Mouse (Mus musculus): ENCODE measurements at regions not wholly inside any gene's neighbourhood (a gene's known extent, or its start where the extent isn't known, plus 50 kb on each side); places are given as distances from the start of the nearest gene placed in this dataset.

DNA sequence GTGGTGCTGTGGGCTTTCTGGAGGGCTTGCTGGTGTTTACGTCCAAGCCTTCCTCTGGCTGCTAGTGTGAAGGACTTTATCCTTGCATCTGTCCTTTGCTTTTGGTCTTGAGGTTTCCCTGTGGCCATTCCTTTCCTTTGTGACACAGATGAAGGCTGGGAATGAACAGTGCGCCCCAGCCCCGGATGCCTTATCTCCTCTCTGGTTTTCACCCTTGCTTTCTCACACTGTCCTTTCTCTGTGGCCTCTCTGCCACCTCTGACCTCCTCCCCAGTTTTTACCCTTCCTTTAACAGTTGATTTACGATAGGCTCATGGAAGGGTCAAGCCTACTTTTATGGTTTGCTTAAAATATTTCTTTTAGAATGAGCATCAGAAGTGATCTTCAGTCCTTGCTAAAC lies 53.2 kb downstream of the Gas1 start:
- H3K36me3 ChIP-seq, result no peaks in the 10 kb centered on the region
- H3K4me1 ChIP-seq, result peaks cover 12% of the 10 kb centered on the region
- no peak overlapping the region for H3K9ac ChIP-seq
- H3K27ac ChIP-seq (replicated peaks), result no peak overlapping the region
- no peaks in the 10 kb centered on the region for H3K9me3 ChIP-seq (replicated peaks)
- 70% methylated on average over 4 of the region's 4 CpGs for whole genome bisulfite sequencing
- no peak overlapping the region for H3K4me3 ChIP-seq (replicated peaks)
- no peaks in the 10 kb centered on the region for H3K27me3 ChIP-seq
- no peak overlapping the region for H3K4me2 ChIP-seq (replicated peaks)
- no peak for ATAC-seq (ENCODE audit: insufficient number of reproducible peaks, low FRiP score, low TSS enrichment, low read depth)

DNA sequence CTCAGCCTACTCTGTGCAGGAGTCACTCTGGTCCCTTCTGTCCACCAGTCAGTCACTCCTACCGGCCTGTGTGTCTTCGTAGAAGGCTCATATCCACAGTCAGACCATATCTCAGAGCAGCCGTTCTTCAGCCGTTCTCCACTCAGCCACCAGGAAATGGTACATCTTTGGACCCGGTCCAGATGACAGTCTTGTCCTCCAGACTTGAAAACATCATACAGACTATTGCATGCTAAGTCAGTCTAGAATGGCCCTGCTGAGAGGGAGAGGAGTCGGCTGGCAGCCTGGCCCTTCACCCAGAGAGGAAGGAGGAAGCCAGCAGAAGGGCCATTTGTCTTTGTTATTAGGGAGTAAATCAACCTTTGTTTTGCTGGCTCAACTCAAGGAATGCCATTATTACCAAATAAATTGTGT lies 54.0 kb downstream of the Gas1 start:
- 70% methylated on average over 6 of the region's 6 CpGs for WGBS
- no peaks in the 10 kb centered on the region for H3K27me3 ChIP-seq
- no peak overlapping the region for H3K27ac ChIP-seq (replicated peaks)
- peaks cover 12% of the 10 kb centered on the region for H3K4me1 ChIP-seq
- no peak overlapping the region for H3K4me3 ChIP-seq (replicated peaks)
- H3K4me2 ChIP-seq (replicated peaks), result no peak overlapping the region
- no peaks in the 10 kb centered on the region for H3K36me3 ChIP-seq
- H3K9ac ChIP-seq, result no peak overlapping the region
- no peak for ATAC-seq (ENCODE audit: insufficient number of reproducible peaks, low FRiP score, low TSS enrichment, low read depth)
- H3K9me3 ChIP-seq (replicated peaks), result no peaks in the 10 kb centered on the region

DNA sequence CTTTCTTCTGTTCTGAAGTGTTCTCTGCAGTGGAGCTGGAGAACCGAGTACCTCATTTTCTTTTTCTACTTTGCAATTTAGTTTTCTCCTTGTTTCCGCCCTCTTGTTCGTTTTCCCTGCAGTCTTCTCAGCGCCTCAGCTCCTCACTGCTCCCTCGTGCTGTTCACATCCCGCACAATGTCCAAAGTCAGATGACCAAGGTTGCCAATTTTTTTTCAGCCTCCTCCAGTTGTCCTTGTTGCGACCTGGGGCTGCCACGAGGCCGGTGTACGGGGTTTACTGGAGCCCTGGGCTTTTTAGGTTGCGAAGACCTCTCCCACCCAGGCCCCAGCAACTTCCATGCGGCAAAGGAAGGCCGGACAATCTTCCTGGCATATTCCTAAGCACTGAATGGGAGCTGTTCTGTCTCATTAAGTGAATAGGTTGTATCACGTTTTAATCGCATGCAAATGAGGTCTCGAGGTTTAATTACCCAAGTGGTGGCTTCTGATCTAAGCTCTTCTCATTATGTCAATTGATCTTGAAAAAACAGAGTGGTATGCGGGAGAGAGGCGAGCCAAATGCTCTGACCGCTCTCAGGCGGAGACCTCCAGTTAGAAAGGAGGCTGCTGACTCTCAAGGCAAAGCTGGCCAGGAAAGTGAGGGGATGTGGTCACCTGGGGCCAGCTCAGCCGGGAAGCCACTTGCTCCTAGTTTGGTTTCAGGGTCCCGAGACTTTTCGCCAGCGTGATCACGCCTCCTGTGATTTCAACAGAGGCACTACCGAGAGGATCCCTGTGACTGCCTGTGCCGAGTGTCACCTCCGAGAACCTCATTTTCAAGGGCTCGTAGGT lies 54.6 kb downstream of the Gas1 start:
- no peak overlapping the region for H3K27ac ChIP-seq (replicated peaks)
- 69% methylated on average over 29 of the region's 29 CpGs for whole genome bisulfite sequencing

DNA sequence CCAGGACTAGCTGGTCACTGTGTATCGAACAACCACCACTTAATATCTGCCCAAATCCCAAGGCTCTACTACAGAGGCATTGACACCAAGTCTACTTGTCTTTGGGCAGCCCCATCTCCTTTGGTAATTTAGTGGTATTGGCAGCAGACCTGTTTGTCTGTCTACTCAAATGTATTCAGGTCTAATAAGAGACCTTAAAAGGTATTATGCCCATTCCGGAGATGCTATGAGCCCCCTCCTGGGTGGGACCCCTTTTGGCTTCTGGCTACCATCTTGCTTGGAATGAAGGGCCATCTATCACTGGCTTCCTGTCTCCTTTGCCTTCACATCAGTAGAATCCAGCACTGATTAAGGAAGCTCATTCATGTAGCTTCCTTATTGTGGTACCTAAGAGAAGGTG lies 65.7 kb downstream of the Gas1 start:
- H3K9ac ChIP-seq, result no peak overlapping the region
- no peaks in the 10 kb centered on the region for H3K27me3 ChIP-seq
- H3K27ac ChIP-seq (replicated peaks), result no peak overlapping the region
- no peak for ATAC-seq (ENCODE audit: insufficient number of reproducible peaks, low FRiP score, low TSS enrichment, low read depth)
- peaks cover 16% of the 10 kb centered on the region for H3K4me1 ChIP-seq
- H3K9me3 ChIP-seq (replicated peaks), result no peaks in the 10 kb centered on the region
- no peaks in the 10 kb centered on the region for H3K36me3 ChIP-seq
- 90% methylated on average over 2 of the region's 2 CpGs for WGBS
- H3K4me2 ChIP-seq (replicated peaks), result no peak overlapping the region
- no peak overlapping the region for H3K4me3 ChIP-seq (replicated peaks)

More for the DNA sequence above, 54.6 kb downstream of the Gas1 start:
- no peaks in the 10 kb centered on the region for H3K27me3 ChIP-seq
- no peaks in the 10 kb centered on the region for H3K36me3 ChIP-seq
- H3K9ac ChIP-seq, result no peak overlapping the region
- peaks cover 12% of the 10 kb centered on the region for H3K4me1 ChIP-seq
- H3K4me2 ChIP-seq (replicated peaks), result no peak overlapping the region
- no peak overlapping the region for H3K4me3 ChIP-seq (replicated peaks)
- H3K9me3 ChIP-seq (replicated peaks), result no peaks in the 10 kb centered on the region
- ATAC-seq (ENCODE audit: insufficient number of reproducible peaks, low FRiP score, low TSS enrichment, low read depth), result no peak

DNA sequence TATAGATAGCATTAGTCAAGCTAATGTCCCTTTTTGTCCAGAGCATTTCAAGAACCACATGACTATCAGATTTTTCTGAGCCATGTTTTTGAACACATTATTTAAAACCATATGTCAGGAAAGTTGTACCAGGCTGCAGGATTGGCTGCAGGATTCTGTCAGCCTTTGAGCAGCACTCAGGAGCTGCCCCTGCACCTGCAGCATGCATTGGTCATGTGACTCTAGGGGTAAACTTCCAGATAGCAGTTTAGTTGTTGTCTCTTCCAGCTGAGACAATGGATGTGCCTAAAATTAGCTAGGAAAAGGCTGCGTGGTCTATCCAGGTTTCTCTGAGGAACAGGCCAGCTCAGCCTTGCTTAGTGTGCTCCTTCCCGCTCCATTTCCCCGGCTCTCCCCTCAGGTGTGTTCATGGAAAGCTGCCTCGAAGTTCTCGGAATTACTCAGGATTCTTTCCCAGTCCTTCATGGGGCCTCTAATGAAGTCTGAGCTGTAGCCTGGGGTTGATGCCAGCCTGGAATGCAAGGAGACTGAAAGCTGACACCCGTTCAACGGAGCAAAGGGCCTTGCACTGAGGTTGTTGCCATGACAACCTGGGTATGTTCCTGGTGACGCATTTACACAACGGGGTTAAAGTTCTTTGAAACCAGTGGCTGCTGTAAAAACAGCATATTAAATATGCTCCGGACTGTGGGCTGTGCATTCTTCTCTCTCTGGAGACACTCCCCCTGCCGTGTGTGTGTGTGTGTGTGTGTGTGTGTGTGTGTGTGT lies 66.9 kb downstream of the Gas1 start:
- WGBS, result 1% methylated on average over 11 of the region's 11 CpGs
- no peaks in the 10 kb centered on the region for H3K36me3 ChIP-seq
- H3K9me3 ChIP-seq (replicated peaks), result no peaks in the 10 kb centered on the region
- ATAC-seq (ENCODE audit: insufficient number of reproducible peaks, low FRiP score, low TSS enrichment, low read depth), result peak; percentile 95
- no peaks in the 10 kb centered on the region for H3K27me3 ChIP-seq
- H3K4me2 ChIP-seq (replicated peaks), result peak overlapping the region; percentile 39
- no peak overlapping the region for H3K9ac ChIP-seq
- H3K4me3 ChIP-seq (replicated peaks), result no peak overlapping the region
- H3K27ac ChIP-seq (replicated peaks), result peak overlapping the region; percentile 85
- H3K4me1 ChIP-seq, result peaks cover 16% of the 10 kb centered on the region

DNA sequence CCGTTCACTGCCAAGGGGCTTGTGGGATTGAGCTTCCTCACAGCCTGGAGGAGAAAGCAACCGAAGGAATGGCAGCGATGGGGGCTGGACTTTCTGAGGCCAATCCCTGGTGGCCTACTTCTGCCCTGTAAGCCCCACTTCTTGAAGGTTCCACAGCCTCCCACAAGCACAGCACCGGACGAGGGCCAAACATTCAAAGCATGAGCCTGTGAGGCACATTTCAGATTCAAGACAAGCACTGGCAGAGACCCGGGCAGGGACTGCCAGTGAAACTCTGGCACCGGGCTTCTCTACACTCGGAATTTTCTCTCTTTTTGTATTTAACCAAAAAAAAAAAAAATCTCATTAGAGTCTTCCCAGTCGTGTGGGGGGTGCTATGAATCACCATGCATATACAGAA lies 71.9 kb downstream of the Gas1 start:
- ATAC-seq (ENCODE audit: insufficient number of reproducible peaks, low FRiP score, low TSS enrichment, low read depth), result no peak
- Histone ChIP-seq H3K9me3 (replicated peaks) (no peaks in the 10 kb centered on the region), H3K4me2 (replicated peaks) (no peak overlapping the region), H3K4me1 (peaks cover 8% of the 10 kb centered on the region), H3K36me3 (no peaks in the 10 kb centered on the region), H3K9ac (no peak overlapping the region), H3K4me3 (replicated peaks) (no peak overlapping the region), H3K27me3 (no peaks in the 10 kb centered on the region), H3K27ac (replicated peaks) (0 out of 2 replicates have a peak overlapping the region, but pooled peaks have one; percentile 11)
- 67% methylated on average over 9 of the region's 9 CpGs for WGBS

DNA sequence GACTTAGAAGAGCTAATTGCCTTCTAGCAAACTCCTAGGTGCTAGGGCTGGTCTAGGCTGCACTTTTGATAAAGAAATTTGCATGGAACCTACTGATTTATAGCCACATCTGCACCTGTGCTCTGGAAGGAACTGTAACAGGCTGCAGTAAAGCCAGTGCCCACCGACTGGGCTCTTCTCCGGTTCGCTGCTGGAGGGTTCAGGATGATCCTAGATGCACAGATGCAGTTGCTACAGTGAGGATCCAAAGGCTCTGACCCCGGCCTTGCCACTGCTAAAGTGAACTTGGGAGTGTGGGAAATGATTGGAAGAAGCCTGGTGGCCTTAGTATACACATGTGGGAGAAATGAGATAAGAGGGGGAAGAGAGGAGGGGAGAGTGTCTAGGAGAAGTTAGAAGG lies 75.5 kb downstream of the Gas1 start:
- 74% methylated on average over 4 of the region's 4 CpGs for WGBS

DNA sequence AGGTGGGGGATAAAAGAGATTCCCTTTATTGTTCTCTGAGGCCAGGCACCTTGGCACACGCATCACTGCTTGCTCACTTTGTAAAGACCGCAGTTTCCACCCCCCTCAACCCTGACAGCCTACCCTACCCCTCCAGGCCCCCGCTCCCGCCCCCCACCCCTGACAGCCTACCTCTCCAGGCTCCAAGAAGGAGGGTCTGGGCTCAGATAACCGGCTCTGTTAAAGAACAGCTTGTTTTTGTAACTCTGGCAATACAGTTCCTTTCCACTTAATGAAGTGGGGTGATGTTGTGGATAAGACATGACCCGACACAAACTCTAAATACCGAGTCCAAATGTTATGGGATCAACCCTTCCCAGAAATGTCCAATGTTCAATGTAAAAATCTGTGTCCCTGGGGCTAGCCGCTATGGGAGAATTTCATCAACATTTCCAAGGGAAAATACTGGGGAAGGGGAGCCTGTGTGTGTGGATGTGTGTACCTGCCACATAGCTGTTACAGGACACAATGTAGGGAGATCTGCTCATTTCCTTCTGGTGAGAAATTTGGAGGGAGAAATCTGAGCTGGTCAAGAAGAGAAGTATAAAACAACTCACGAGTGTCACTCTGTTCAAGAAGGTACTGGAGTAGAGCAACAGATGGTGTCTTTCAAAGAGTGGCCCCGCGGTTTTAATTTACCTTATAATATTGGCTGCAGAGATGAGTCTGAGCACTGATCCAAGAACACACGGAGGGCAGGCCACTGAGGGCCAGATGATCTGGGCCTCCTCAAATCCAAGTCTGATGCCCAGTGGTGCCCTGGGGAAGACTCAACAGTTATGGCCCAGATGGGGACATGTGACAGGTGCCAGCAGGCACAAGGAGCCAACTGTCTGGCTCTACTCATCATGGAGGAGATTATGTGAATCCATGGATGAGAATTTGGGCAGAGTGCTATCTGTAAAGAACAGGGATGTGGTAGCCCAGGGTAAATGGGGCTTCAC lies 76.7 kb downstream of the Gas1 start:
- WGBS, result 52% methylated on average over 12 of the region's 12 CpGs
- Histone ChIP-seq H3K27ac (replicated peaks) (peak overlapping the region; percentile 65), H3K9ac (no peak overlapping the region), H3K4me3 (replicated peaks) (no peak overlapping the region), H3K27me3 (no peaks in the 10 kb centered on the region), H3K9me3 (replicated peaks) (no peaks in the 10 kb centered on the region), H3K36me3 (no peaks in the 10 kb centered on the region), H3K4me1 (peaks cover 19% of the 10 kb centered on the region), H3K4me2 (replicated peaks) (no peak overlapping the region)
- ATAC-seq (ENCODE audit: insufficient number of reproducible peaks, low FRiP score, low TSS enrichment, low read depth), result peak; percentile 71

More for the DNA sequence above, 75.5 kb downstream of the Gas1 start:
- ATAC-seq (ENCODE audit: insufficient number of reproducible peaks, low FRiP score, low TSS enrichment, low read depth), result no peak
- H3K9ac ChIP-seq, result no peak overlapping the region
- no peak overlapping the region for H3K27ac ChIP-seq (replicated peaks)
- H3K4me3 ChIP-seq (replicated peaks), result no peak overlapping the region
- H3K4me2 ChIP-seq (replicated peaks), result no peak overlapping the region
- H3K4me1 ChIP-seq, result peaks cover 19% of the 10 kb centered on the region
- no peaks in the 10 kb centered on the region for H3K9me3 ChIP-seq (replicated peaks)
- no peaks in the 10 kb centered on the region for H3K36me3 ChIP-seq
- no peaks in the 10 kb centered on the region for H3K27me3 ChIP-seq

DNA sequence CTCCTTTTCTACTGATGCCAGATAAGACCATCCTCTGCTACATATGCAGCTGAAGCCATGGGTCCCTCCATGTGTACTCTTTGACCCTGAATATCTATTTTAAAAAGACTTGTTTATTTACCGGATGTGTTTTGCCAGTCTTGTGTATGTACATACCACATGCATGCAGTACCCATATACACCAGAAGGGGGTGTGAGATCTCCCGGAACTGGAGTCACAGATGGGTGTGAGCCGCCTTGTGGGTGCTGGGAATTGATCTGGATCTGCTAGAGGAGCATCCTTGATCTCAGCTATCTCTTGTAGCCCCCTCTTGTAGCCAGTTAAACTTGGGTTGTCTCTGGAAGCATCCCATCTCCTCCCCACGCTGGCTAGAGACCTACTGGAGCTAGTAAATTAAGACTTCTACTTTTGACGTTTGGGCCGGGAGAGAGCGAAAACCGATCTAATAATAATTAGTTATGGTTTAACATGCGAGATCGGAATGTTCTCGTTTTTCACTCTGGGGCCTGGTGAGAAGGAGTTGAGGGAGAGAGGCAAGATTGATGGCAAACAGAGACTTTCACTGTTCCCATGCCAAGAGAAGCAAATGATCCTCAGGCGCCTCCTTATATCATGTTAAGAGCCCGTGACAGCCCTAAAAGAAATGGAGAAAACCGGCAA lies 77.6 kb downstream of the Gas1 start:
- 46% methylated on average over 14 of the region's 14 CpGs for WGBS
- Histone ChIP-seq H3K27ac (replicated peaks) (peak overlapping the region; percentile 65), H3K4me3 (replicated peaks) (no peak overlapping the region), H3K4me2 (replicated peaks) (no peak overlapping the region), H3K36me3 (no peaks in the 10 kb centered on the region), H3K9ac (no peak overlapping the region), H3K4me1 (peaks cover 19% of the 10 kb centered on the region), H3K27me3 (no peaks in the 10 kb centered on the region), H3K9me3 (replicated peaks) (no peaks in the 10 kb centered on the region)
- peak; percentile 70 for ATAC-seq (ENCODE audit: insufficient number of reproducible peaks, low FRiP score, low TSS enrichment, low read depth)

DNA sequence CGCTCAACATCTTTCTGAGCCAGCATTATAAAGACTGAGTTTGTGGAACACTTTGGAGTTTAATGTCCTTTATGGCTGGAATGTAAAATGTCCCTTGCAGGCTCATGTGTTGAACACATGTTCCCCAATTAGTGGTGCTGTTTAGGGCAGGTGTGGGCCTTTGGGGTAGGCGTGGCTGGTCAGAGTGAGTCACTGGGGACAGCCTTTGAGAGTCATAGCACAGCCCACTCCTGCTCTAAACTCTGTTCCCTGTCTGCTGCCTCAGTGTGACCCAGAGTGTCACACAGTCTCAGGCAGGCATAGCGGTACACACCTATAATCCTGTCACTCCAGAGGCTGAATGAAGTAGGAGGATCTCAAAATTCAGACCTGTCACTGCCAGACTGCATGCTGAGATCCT lies 78.8 kb downstream of the Gas1 start:
- peaks cover 19% of the 10 kb centered on the region for H3K4me1 ChIP-seq

More for the DNA sequence above, 78.8 kb downstream of the Gas1 start:
- H3K27me3 ChIP-seq, result no peaks in the 10 kb centered on the region
- no peaks in the 10 kb centered on the region for H3K36me3 ChIP-seq
- H3K9me3 ChIP-seq (replicated peaks), result no peaks in the 10 kb centered on the region
- H3K9ac ChIP-seq, result no peak overlapping the region
- peak overlapping the region; percentile 69; the same call in 1 of the 2 replicates for H3K27ac ChIP-seq (replicated peaks)
- WGBS, result 67% methylated on average over 3 of the region's 3 CpGs
- H3K4me3 ChIP-seq (replicated peaks), result no peak overlapping the region
- no peak for ATAC-seq (ENCODE audit: insufficient number of reproducible peaks, low FRiP score, low TSS enrichment, low read depth)
- no peak overlapping the region for H3K4me2 ChIP-seq (replicated peaks)
